Mouse (Mus musculus) embryonic facial prominence, embryonic 14.5 days (tissue): Measurements from ENCODE around the gene Prrt3. TPM values are rescaled to one million over a fixed set of nuclear protein-coding genes. Genes with fewer than 3 reads are reported as not detected.

Experiments used
- ATAC-seq: fragments of 200-750 bp; cut with Nextera tagmentation; 2 replicates; pipeline ENCODE4 v1.8.0; 2017; ENCODE audit warnings: low read depth, moderate number of reproducible peaks, moderate TSS enrichment
- DNase-seq: peaks from one replicate; pipeline ENCODE4 v3.0.0-alpha.2; 2015; ENCODE audit warnings: low spot score
- H3K27ac ChIP-seq: fragments of 300-500 bp; sonication (generic); replicated peaks from 2 replicates; pipeline ENCODE4 v1.5.1; 2014; ENCODE audit warnings: low read depth, mild to moderate bottlenecking, low read length, moderate library complexity
- H3K27me3 ChIP-seq: fragments of 300-500 bp; sonication (generic); replicated peaks from 2 replicates; pipeline ENCODE4 v1.6.1; 2014; ENCODE audit warnings: low read length; ENCODE audit not compliant: control insufficient read depth, insufficient read depth
- H3K36me3 ChIP-seq: fragments of 300-500 bp; sonication (generic); 2 replicates; pipeline ENCODE4 v1.6.1; 2014; ENCODE audit warnings: low read length, mixed read lengths; ENCODE audit not compliant: control insufficient read depth, insufficient read depth
- H3K4me1 ChIP-seq: fragments of 300-500 bp; sonication (generic); 2 replicates; pipeline ENCODE4 v1.6.1; 2014; ENCODE audit warnings: antibody characterized with exemption, low read length; ENCODE audit not compliant: control insufficient read depth, insufficient read depth
- H3K4me2 ChIP-seq: fragments of 300-500 bp; sonication (generic); 2 replicates; pipeline ENCODE4 v1.6.1; 2014; ENCODE audit warnings: low read depth, mild to moderate bottlenecking, low read length, moderate library complexity, mixed read lengths
- H3K4me3 ChIP-seq: fragments of 300-500 bp; sonication (generic); 2 replicates; pipeline ENCODE4 v1.5.1; 2014; ENCODE audit warnings: low read depth, mild to moderate bottlenecking, low read length
- H3K9ac ChIP-seq: fragments of 300-500 bp; sonication (generic); 2 replicates; pipeline ENCODE4 v1.6.1; 2014; ENCODE audit warnings: low read depth, mild to moderate bottlenecking, low read length, moderate library complexity, mixed read lengths
- H3K9me3 ChIP-seq: fragments of 300-500 bp; sonication (generic); 2 replicates; pipeline ENCODE4 v1.6.1; 2016; ENCODE audit warnings: low read length; ENCODE audit not compliant: control insufficient read depth
- WGBS: fragments of 180-500 bp; shearing (Covaris S2); extraction: QIAGEN DNeasy Blood & Tissue Kit; methylation state at CpG from one replicate; pipeline ENCODE4 v1.1.7; 2014; 5-methylcytosine and 5-hydroxymethylcytosine counted together
- microRNA-seq: library from miRNA; unstranded; fragments of <30 nt; microRNA quantifications from one replicate; pipeline ENCODE4, GENCODE M21; 2016; ENCODE audit warnings: borderline number of aligned reads
- polyA plus RNA-seq: library from polyadenylated mRNA; unstranded; fragments of >200 nt; fragmentation: Nextera tagmentation; extraction: Ambion mirVana; gene quantifications from 2 replicates; pipeline ENCODE4 v1.2.1, GENCODE M21; 2014

The Prrt3 gene
- polyA plus RNA-seq, 1 experiment from 2014 or later: 1.9 TPM

DNA sequence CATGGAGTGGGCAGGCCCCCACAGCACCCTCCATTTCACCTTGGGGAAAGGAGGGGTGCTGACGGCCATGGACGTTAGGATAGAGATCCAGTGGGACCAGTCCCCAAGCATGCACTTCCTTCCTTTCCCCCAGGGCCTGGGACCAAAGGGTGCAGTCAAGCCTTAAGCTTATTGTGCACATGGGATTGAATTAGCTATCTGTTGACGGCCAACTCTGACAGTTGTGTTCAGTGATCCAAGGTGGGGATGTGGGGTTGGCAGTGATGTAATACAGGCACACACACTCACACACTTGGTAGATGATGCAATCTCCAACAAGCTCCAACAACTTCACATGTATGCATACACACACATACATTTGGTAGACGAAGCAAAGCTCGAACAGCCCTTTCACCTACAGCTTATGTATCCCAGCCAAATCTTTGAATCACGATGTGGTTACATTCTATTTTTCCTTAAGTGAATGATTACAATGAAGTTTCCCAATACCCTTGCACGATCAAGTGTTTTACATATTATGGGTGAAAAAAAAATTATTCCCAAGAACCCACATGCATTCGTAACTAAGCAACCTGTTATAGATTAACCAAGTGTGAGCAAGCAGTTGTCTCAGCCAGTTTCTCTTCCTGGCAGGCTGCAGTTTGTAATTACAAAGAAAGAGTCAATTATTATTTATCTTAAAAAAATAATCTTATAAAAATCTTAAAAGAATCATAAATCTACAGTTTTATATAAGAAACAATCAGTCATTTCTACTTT, 57.3 kb downstream of the Prrt3 start:
- H3K9me3 ChIP-seq: no peaks in the 10 kb centered on the region
- H3K27me3 ChIP-seq: no peaks in the 10 kb centered on the region
- no peak overlapping the region for H3K4me3 ChIP-seq
- 84% methylated on average over 6 of the region's 8 CpGs for WGBS
- peaks cover 27% of the 10 kb centered on the region for H3K36me3 ChIP-seq
- no peak for DNase-seq
- ATAC-seq: no peak
- peaks cover 8% of the 10 kb centered on the region; the same call in 1 of the 2 replicates for H3K4me1 ChIP-seq
- no peak overlapping the region for H3K27ac ChIP-seq
- H3K4me2 ChIP-seq: no peak overlapping the region
- no peak overlapping the region for H3K9ac ChIP-seq

Small RNAs within 50 kb of the gene (microRNA-seq; reads per million reads assigned to microRNA genes)
- gene Gm23365: not detected

Other genes starting within 250 kb of the Prrt3 start
- gene Cpne9, start 219.6 kb downstream of the Prrt3 start, polyA plus RNA-seq: 0.13 and 0.29 TPM in 2 replicates
- 20.0 and 21.8 TPM in 2 replicates for gene Brpf1, start 194.8 kb downstream of the Prrt3 start, polyA plus RNA-seq
- gene Ogg1, start 175.0 kb downstream of the Prrt3 start, polyA plus RNA-seq: 9.9 and 11.2 TPM in 2 replicates
- 103 and 109 TPM in 2 replicates for gene Camk1, start 157.9 kb downstream of the Prrt3 start, polyA plus RNA-seq
- gene Tada3, start 124.0 kb downstream of the Prrt3 start, polyA plus RNA-seq: 44.6 and 45.7 TPM in 2 replicates
- gene Arpc4, start 123.8 kb downstream of the Prrt3 start, polyA plus RNA-seq: 214 and 232 TPM in 2 replicates
- 3.3 and 5.4 TPM in 2 replicates for gene Ttll3, start 112.7 kb downstream of the Prrt3 start, polyA plus RNA-seq
- 16.3 and 23.4 TPM in 2 replicates for gene Rpusd3, start 82.6 kb downstream of the Prrt3 start, polyA plus RNA-seq
- 0.47 and 3.3 TPM in 2 replicates for gene Cidec, start 66.2 kb downstream of the Prrt3 start, polyA plus RNA-seq
- gene Jagn1, start 59.4 kb downstream of the Prrt3 start, polyA plus RNA-seq: 72.5 and 75.9 TPM in 2 replicates
- 3.6 and 5.6 TPM in 2 replicates for gene Il17re, start 43.4 kb downstream of the Prrt3 start, polyA plus RNA-seq
- gene Il17rc, start 30.5 kb downstream of the Prrt3 start, polyA plus RNA-seq: 15.7 and 20.2 TPM in 2 replicates
- gene Creld1, start 18.6 kb downstream of the Prrt3 start, polyA plus RNA-seq: 24.8 and 25.3 TPM in 2 replicates
- 96.7 and 103 TPM in 2 replicates for gene Emc3, start 29.7 kb upstream of the Prrt3 start, polyA plus RNA-seq
- gene Fancd2, start 29.8 kb upstream of the Prrt3 start, polyA plus RNA-seq: 7.5 and 7.8 TPM in 2 replicates
- not detected in 2 replicates for gene Fancd2os, start 98.8 kb upstream of the Prrt3 start, polyA plus RNA-seq
- gene Brk1, start 102.8 kb upstream of the Prrt3 start, polyA plus RNA-seq: 233 and 249 TPM in 2 replicates
- 48.7 and 53.0 TPM in 2 replicates for gene Vhl, start 122.0 kb upstream of the Prrt3 start, polyA plus RNA-seq
- 2.2 and 2.5 TPM in 2 replicates for gene Irak2, start 136.5 kb upstream of the Prrt3 start, polyA plus RNA-seq
- gene Tatdn2, start 195.1 kb upstream of the Prrt3 start, polyA plus RNA-seq: 0.94 and 1.9 TPM in 2 replicates
- gene Ghrl, start 217.9 kb upstream of the Prrt3 start, polyA plus RNA-seq: 0.61 TPM in 1 of 2 replicates, not detected in the other
- gene Sec13, start 238.8 kb upstream of the Prrt3 start, polyA plus RNA-seq: 301 and 324 TPM in 2 replicates